20 mouse cellular contexts compared by ENCODE assay signal in the genomic region with DNA sequence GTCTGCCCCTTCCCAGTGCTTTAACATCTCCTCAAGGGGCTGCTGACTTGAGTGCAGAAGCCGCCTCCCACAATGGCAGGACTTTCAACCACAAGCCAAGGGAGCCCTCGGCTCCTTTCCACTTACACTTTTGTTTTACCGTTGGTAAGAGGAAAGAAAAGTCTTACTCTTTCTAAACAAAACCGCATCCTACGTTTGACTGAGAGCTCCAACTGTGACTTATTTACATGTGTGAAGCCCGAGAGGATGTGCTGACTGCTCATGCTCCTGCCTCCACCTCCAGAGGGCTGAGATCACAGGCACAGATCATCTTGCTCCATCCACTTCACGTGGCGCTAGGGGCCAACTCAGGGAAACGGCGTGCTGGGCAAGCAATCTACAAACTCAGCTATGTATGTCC. TPM values are rescaled to one million over a fixed set of nuclear protein-coding genes. Genes with fewer than 3 reads are reported as not detected.
A peak's percentile ranks its signal among the peaks of the same experiment; 100 is the strongest.
DNase-seq lines count a peak whose midpoint lies in the region; ATAC-seq and TF ChIP-seq lines count a peak whose summit lies in the region.
"Had no signal": no experiment of that assay in that cellular context is flagged by ENCODE, and none has a peak within 500 bp of the region (broad histone marks: within the 10 kb centered on the region; RNA-seq: fewer than 3 reads in every experiment).

No protein-coding gene starts in this region.

- peaks cover 9% of the 10 kb centered on the region for H3K4me1 ChIP-seq in thymus, adult 2 months (replicated peaks; ENCODE audit: control insufficient read depth, insufficient read depth, low read length)
- H3K4me1 ChIP-seq in ES-E14 (ENCODE audit: control insufficient read depth in 2 of 2, insufficient read depth in 2 of 2, low read length in 2 of 2, poor library complexity in 1 of 2), result peaks cover 9 to 12% of the 10 kb centered on the region in 2 experiments; a peak in 2 of 4 replicates
- H3K4me1 ChIP-seq: heart, embryonic 13.5 days; neural tube, embryonic 12.5 days had no signal

- no peak for TF ChIP-seq POLR2A in thymus, adult 2 months (IDR thresholded peaks at IDR 0.05; ENCODE audit: control insufficient read depth, extremely low read depth, insufficient read depth, low read length, poor library complexity)

- in situ Hi-C loops in ES-E14 (cut with MboI; ENCODE audit: low sequenced_read_pairs in 2 of 2, unreplicated experiment in 2 of 2), result no loop called here

- H3K36me3 ChIP-seq in thymus, adult 2 months (ENCODE audit: control insufficient read depth, insufficient read depth, low read length), result no peaks in the 10 kb centered on the region
- H3K36me3 ChIP-seq in ES-E14 (ENCODE audit: control insufficient read depth, insufficient read depth, low read length, poor library complexity, severe bottlenecking), result peaks cover 17% of the 10 kb centered on the region

- peak overlapping the region; percentile 68 for H3K27ac ChIP-seq in thymus, adult 2 months (ENCODE audit: control insufficient read depth, insufficient read depth, low read length)
- H3K27ac ChIP-seq in ES-E14 (ENCODE audit: insufficient read depth, low read depth, low read length, poor library complexity, severe bottlenecking), result peak overlapping the region; percentile 77; the same call in 1 of the 2 replicates
- H3K27ac ChIP-seq: heart, embryonic 13.5 days; hindbrain, embryonic 10.5 days; neural tube, embryonic 12.5 days had no signal

- DNase-seq in thymus, adult 2 months, result peak; percentile 6
- no peak for DNase-seq in thymus, adult 18-20 months
- DNase-seq in ES-E14 (ENCODE audit: low read depth, low spot score), result peak; percentile 63
- no peak for DNase-seq in embryo, embryonic 10 days (ENCODE audit: low spot score)
- DNase-seq in layer of hippocampus, postnatal 36 days, result no peak
- DNase-seq in left cerebral cortex, adult 9 months (ENCODE audit: low spot score in 2 of 2), result no peak
- DNase-seq: adrenal gland, postnatal 36 days; cerebellum, postnatal 10 days; gastrocnemius, postnatal 36 days; kidney, adult 11 months; kidney, postnatal 14 days; layer of hippocampus, adult 9-11 months; right cerebral cortex, postnatal 4 days; thymus, postnatal 25 days had no signal

- H3K9me3 ChIP-seq in ES-E14 (ENCODE audit: control insufficient read depth, insufficient read depth, low read depth, low read length), result no peaks in the 10 kb centered on the region
- H3K9me3 ChIP-seq: heart, embryonic 13.5 days; hindbrain, embryonic 10.5 days; neural tube, embryonic 12.5 days had no signal

- no peak overlapping the region for H3K4me3 ChIP-seq in thymus, adult 2 months (ENCODE audit: control insufficient read depth, insufficient read depth, low read length)
- H3K4me3 ChIP-seq in ES-E14 (ENCODE audit: insufficient read depth in 1 of 2, low read depth in 1 of 2, low read length in 2 of 2, poor library complexity in 1 of 2, severe bottlenecking in 1 of 2), result no peak overlapping the region
- H3K4me3 ChIP-seq: heart, embryonic 13.5 days; hindbrain, embryonic 10.5 days; neural tube, embryonic 12.5 days had no signal

- no peaks in the 10 kb centered on the region for H3K27me3 ChIP-seq in thymus, adult 2 months (ENCODE audit: control insufficient read depth, insufficient read depth, low read length)
- H3K27me3 ChIP-seq: heart, embryonic 13.5 days; neural tube, embryonic 12.5 days; Patski had no signal

- peak; percentile 88 for ATAC-seq in granulocyte monocyte progenitor cell, adult 5-6 weeks (replicated peaks; ENCODE audit: poor library complexity, severe bottlenecking)
- ATAC-seq: lung, postnatal 0 days; Patski had no signal

- H3K9ac ChIP-seq in ES-E14 (ENCODE audit: insufficient read depth, low read depth, low read length, poor library complexity, severe bottlenecking), result no peak overlapping the region
- H3K9ac ChIP-seq: heart, embryonic 13.5 days; neural tube, embryonic 12.5 days had no signal

- 42% methylated on average over 10 of the region's 10 CpGs for WGBS in thymus, adult 2 months

- no peak for TF ChIP-seq CTCF in thymus, adult 2 months (IDR thresholded peaks at IDR 0.05; ENCODE audit: borderline replicate concordance, control insufficient read depth, extremely low read depth, insufficient read depth, low read length, poor library complexity)

TF ChIP-seq in ES-E14, 5 proteins besides CTCF, POLR2A, EP300 and RAD21:
- TF ChIP-seq HCFC1 (IDR thresholded peaks at IDR 0.05; ENCODE audit: borderline replicate concordance, insufficient read depth, low read length) (no peak), ZNF384 (IDR thresholded peaks at IDR 0.05; ENCODE audit: low read depth, low read length) (no peak), MAFK (IDR thresholded peaks at IDR 0.05; ENCODE audit: insufficient read depth, low read depth, low read length) (peak; percentile 46; the same call in 1 of the 2 replicates)

RNA-seq across cellular contexts. Expression of gene Lrpprc, which starts 32.2 kb away (rescaled TPM):
- 10.0 and 12.6 TPM in 2 replicates for polyA plus RNA-seq in thymus, adult 2 months (2012; rRNA removed)
- total RNA-seq in ES-E14 (2012; rRNA removed), result 84.8 and 92.0 TPM in 2 replicates
- total RNA-seq in granulocyte monocyte progenitor cell, adult 5-6 weeks (2014; fragmentation: Nextera tagmentation), result 48.6 and 51.2 TPM in 2 replicates
- total RNA-seq in granulocyte monocyte progenitor cell, adult 5-6 weeks (2017), result 76.4 and 80.7 TPM in 2 replicates
- total RNA-seq in layer of hippocampus, postnatal 36 days (2021), result 10 to 100 TPM; 66.4 to 68.3 TPM

Comparison
In these comparisons a context has a peak if more than half of its experiments do, and no peak if none do; other contexts are left out.
1. DNase-seq: peak in thymus, adult 2 months (single experiment) and ES-E14 (single experiment); none in thymus, adult 18-20 months (0 of 2), embryo, embryonic 10 days (single experiment), layer of hippocampus, postnatal 36 days (0 of 2) and left cerebral cortex, adult 9 months (0 of 2).